Mouse (Mus musculus) bone marrow macrophage, adult 2 months (primary cell): ENCODE results near the gene Vapa. TPM values are rescaled to one million over a fixed set of nuclear protein-coding genes. Genes with fewer than 3 reads are reported as not detected.

Experiments used
- H3K27ac ChIP-seq: 2 replicates; pipeline ENCODE4 v1.5.1; 2012; ENCODE audit warnings: low read depth, low read length; ENCODE audit not compliant: insufficient read depth
- H3K4me1 ChIP-seq: 2 replicates; pipeline ENCODE4 v1.6.1; 2012; ENCODE audit warnings: low read length; ENCODE audit not compliant: control insufficient read depth, insufficient read depth
- H3K4me3 ChIP-seq: 2 replicates; pipeline ENCODE4 v1.5.1; 2012; ENCODE audit warnings: mild to moderate bottlenecking, low read length, moderate library complexity; ENCODE audit not compliant: insufficient read depth
- CTCF ChIP-seq: IDR thresholded peaks from 2 replicates; pipeline ENCODE4 v1.5.1; 2012; ENCODE audit warnings: low read depth, mild to moderate bottlenecking, low read length, moderate library complexity
- POLR2A ChIP-seq: IDR thresholded peaks from 2 replicates; pipeline ENCODE4 v1.6.1; 2012; ENCODE audit warnings: mild to moderate bottlenecking, low read depth, low read length, borderline replicate concordance
- polyA plus RNA-seq: library from polyadenylated mRNA; stranded (reverse); fragments of >200 nt; gene quantifications from 2 replicates; pipeline ENCODE4 v1.2.4, GENCODE M21; 2012; ENCODE audit not compliant: missing spikeins, insufficient read depth, insufficient read length

Gene Vapa
- polyA plus RNA-seq, 1 experiment, result 149 TPM

GRCm38 (mm10) chr17:65608312-65608687, 5.1 kb downstream of the Vapa start:
- TF ChIP-seq POLR2A, result no peak
- no peak for TF ChIP-seq CTCF
- peaks cover 47% of the 10 kb centered on the region for H3K4me1 ChIP-seq
- no peak overlapping the region for H3K4me3 ChIP-seq
- H3K27ac ChIP-seq, result peak overlapping the region; percentile 51; the same call in 1 of the 2 replicates

DNA sequence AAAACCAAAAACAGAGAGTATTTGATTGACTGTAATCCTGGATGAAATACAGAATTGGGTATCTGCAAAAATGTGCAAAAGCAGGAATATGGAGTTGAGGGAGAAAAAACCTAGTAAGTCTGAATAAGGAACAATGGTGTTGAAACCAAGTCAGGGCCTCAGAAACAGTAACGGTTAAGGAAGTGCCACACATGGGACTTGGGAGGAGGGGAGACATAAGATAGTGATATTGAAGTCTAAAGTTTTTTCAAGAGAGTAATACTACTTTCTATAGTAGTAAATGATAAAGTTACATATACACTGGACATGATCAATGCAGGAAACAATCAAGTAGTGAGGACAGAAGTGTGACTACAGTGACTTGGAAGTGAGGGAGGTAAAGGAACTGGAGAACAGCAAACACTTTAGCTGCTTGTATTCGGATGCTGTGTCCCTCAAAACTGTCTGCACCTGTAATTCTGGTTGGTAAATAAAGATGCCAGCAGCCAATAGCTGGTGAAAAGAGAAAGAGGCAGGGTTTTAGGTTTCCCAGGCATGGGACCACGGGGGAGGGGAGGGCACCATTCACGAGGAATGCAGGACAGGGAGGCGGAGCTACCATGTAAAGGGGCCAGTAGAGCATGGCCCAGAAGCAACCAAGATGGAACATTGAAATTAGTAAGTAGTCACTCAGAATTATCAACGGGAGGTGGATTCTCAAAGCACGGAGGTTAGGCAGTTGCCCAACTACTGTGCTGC, 5.6 kb downstream of the Vapa start:
- peaks cover 47% of the 10 kb centered on the region for H3K4me1 ChIP-seq
- H3K27ac ChIP-seq, result peak overlapping the region; percentile 60

DNA sequence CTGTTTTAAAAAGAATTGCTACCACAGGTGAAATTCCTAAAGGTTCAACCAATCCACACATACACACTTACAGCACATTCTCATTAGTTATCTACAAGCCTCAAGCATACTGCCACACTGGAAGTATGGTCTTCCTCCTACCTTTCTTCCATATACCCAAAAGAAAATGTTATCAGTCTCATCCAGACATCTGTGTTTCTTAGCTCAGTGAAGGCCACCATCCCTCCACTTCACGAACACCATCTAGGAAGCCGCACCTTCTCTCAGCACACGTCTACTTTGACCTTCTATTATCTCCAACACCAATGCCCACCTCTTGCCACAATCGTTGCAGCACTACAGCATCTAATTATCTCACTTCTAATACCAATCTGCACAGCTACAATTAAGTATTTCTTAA, 7.3 kb downstream of the Vapa start:
- Histone ChIP-seq H3K27ac (no peak overlapping the region), H3K4me3 (no peak overlapping the region), H3K4me1 (peaks cover 51% of the 10 kb centered on the region)
- TF ChIP-seq POLR2A, result no peak
- TF ChIP-seq CTCF, result no peak

More for the DNA sequence above, 5.6 kb downstream of the Vapa start:
- TF ChIP-seq CTCF (no peak), POLR2A (no peak)
- peak overlapping the region; percentile 19 for H3K4me3 ChIP-seq

DNA sequence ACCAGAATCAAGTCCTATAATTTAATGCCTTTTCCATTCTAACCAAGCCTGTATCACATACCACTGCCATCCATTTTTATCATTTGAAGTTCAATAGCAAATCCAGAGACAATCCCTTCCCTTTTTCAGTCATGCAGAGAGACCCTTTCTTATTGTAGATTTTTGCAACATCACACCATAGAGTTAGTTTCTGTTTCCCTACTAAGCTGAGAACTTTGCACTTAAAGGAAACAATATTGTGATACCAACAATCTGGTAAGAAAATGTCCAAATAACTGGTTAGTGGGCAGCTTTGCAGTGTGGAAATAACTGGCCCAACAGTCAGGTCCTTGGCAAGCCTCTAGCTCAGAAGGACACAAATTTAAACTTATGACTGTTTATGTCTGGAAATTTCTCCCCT, 8.5 kb downstream of the Vapa start:
- Histone ChIP-seq H3K4me3 (no peak overlapping the region), H3K27ac (no peak overlapping the region), H3K4me1 (peaks cover 51% of the 10 kb centered on the region)
- no peak for TF ChIP-seq CTCF
- TF ChIP-seq POLR2A, result no peak

DNA sequence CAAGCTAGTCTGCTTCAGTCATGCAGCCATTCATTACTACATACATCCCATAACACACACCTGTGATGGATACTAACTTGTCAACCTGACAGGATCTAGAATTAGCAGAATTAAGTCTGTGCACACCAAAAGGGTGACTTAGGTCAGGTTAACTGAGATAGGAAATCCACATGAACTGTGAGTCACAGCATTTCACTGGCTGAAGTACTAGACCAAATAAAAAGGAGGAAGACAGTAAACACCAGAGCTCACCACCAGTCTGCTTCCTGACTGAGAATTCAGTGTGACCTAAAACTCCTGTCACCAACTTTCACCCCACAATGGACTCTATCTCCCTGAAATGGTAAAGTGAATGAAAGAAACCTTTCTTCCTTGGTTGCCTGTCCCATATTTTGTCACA, 9.0 kb downstream of the Vapa start:
- peak overlapping the region; percentile 13; the same call in 1 of the 2 replicates for H3K27ac ChIP-seq
- H3K4me3 ChIP-seq, result no peak overlapping the region
- no peak for TF ChIP-seq CTCF
- no peak for TF ChIP-seq POLR2A
- H3K4me1 ChIP-seq, result peaks cover 47% of the 10 kb centered on the region

GRCm38 (mm10) chr17:65597857-65598486, 15.4 kb downstream of the Vapa start:
- no peak for TF ChIP-seq CTCF
- no peak for TF ChIP-seq POLR2A

DNA sequence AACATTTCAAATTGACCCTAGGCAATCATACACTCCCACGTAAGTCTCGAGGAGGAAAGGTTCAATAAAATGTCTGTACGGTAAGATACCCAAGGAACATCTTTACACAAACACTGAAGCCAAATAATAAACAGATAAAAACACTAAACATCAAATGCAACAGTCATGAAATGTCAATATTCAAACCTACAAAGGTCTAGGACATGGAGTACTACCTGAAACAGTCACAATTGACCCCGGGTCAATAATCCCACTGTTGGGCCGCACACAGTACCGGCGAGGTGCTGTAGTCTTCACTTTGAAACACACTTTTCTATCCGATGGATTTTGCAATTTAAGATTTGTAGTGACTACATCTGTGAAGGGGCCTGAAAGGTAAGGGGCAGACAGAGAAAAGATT, 18.7 kb downstream of the Vapa start:
- TF ChIP-seq POLR2A, result no peak
- TF ChIP-seq CTCF, result no peak
- H3K4me1 ChIP-seq, result peaks cover 6% of the 10 kb centered on the region; the same call in 1 of the 2 replicates
- no peak overlapping the region for H3K27ac ChIP-seq
- no peak overlapping the region for H3K4me3 ChIP-seq

More at GRCm38 (mm10) chr17:65597857-65598486, 15.4 kb downstream of the Vapa start:
- Histone ChIP-seq H3K4me3 (no peak overlapping the region), H3K27ac (no peak overlapping the region), H3K4me1 (peaks cover 14% of the 10 kb centered on the region)

DNA sequence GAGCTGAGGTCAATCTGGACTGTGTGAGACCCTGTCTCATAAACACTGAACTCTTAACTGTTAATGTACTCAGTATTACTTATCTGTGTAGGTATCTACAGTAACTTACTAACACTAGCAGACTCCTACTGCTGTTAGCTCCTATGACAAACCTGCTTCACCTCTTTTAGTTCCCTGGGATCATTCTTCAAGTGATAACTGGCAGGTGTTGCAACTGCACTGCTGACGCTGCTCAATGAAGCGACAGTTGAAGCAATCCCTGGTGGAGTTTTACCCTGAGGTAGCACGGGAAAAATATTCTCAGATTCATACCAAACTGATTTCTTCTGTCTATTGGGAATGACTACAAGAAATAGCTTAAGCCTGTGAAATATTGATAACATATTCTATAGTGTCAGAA, 26.5 kb downstream of the Vapa start:
- Histone ChIP-seq H3K27ac (no peak overlapping the region), H3K4me3 (no peak overlapping the region), H3K4me1 (no peaks in the 10 kb centered on the region)
- TF ChIP-seq POLR2A (no peak), CTCF (no peak)

DNA sequence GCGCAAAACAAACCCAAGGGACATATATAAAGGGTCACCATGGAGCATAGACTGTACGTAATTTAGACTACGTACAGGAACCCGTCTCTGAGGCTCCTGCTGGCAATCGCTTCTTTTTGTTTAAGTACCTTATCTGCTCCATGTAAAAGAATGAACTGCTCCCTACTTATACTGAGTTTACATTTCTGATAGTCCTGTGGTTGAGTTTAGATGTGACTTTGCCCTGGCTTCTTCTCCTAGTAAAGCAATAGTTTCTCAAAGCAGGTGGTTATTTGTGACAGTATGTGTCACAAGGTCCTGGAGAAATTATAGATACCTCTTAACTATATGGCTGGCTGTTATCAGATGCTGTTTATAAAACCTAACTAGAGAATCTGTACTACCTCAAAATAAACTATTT, 31.9 kb downstream of the Vapa start:
- H3K4me1 ChIP-seq, result peaks cover 3% of the 10 kb centered on the region; the same call in 1 of the 2 replicates
- H3K27ac ChIP-seq, result no peak overlapping the region
- TF ChIP-seq POLR2A (no peak), CTCF (no peak)
- H3K4me3 ChIP-seq, result no peak overlapping the region

- H3K4me3 ChIP-seq, result no peak overlapping the region
- no peak for TF ChIP-seq CTCF
- TF ChIP-seq POLR2A, result no peak
- H3K4me1 ChIP-seq, result peaks cover 3% of the 10 kb centered on the region; the same call in 1 of the 2 replicates
- H3K27ac ChIP-seq, result no peak overlapping the region
Measured at GRCm38 (mm10) chr17:65579766-65580165, 33.6 kb downstream of the Vapa start.
